Mouse (Mus musculus): ENCODE data around the gene Arhgap15. TPM values are rescaled to one million over a fixed set of nuclear protein-coding genes. Genes with fewer than 3 reads are reported as not detected.

Gene Arhgap15
- polyA plus RNA-seq, 1 experiment from 2014 or later, result 1.0 TPM

DNA sequence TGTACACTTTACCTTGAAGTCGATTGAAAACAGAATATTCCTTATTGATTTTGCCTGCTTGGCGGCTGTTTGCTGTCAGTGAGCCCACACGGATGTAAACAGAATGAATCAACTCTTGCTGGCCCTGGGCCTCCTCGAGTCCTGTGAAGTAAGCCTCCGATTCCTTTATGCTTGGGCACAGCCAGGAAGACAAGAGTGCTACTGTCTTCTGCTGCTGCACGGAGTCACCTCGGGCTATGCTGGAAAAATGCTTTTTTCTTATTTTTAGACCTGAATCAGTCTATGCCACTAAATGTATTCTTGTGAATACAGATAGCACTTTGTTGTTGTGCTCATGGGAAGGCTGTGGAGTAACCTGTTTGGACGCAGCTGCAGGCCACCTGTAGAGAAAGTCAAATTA is 469.7 kb downstream of the Arhgap15 start:
- Histone ChIP-seq H3K9me3 (replicated peaks; ENCODE audit: control insufficient read depth, low read length) (no peaks in the 10 kb centered on the region), H3K27ac (ENCODE audit: low read depth, low read length) (no peak overlapping the region), H3K4me2 (ENCODE audit: low read length) (no peak overlapping the region), H3K27me3 (replicated peaks; ENCODE audit: control insufficient read depth, insufficient read depth, low read length) (no peaks in the 10 kb centered on the region), H3K4me3 (ENCODE audit: low read depth, low read length) (no peak overlapping the region), H3K4me1 (ENCODE audit: control insufficient read depth, insufficient read depth, low read length) (peaks cover 7% of the 10 kb centered on the region; the same call in 1 of the 2 replicates), H3K9ac (ENCODE audit: low read length) (no peak overlapping the region), H3K36me3 (ENCODE audit: control insufficient read depth, insufficient read depth, low read length) (no peaks in the 10 kb centered on the region)
- 11% methylated on average over 8 of the region's 8 CpGs for WGBS
- peak; percentile 24 for DNase-seq (ENCODE audit: low spot score)
- no peak for ATAC-seq

DNA sequence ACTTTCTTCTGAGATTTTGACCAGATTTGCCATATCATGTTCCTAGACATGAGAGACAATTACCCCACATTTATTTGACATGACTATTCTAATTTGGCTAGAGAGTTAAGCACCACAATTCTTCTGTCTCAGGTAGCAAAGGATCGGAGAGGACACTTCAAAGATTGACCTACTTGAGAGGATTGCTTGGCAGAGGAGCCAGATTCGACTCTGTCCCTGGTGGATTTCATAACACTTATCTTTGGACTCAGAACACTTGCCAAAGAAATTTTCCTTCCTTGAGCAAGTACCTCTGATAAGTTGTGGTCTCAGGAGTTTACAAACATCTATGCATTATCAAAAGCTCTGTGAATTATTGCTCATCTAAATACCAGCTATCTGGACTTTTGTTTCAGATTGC is 473.1 kb downstream of the Arhgap15 start:
- DNase-seq (ENCODE audit: low spot score) (no peak), ATAC-seq (no peak)
- H3K4me2 ChIP-seq (ENCODE audit: low read length), result no peak overlapping the region
- 68% methylated on average over 2 of the region's 2 CpGs for WGBS
- H3K4me1 ChIP-seq (ENCODE audit: control insufficient read depth, insufficient read depth, low read length), result peaks cover 11% of the 10 kb centered on the region
- H3K27ac ChIP-seq (ENCODE audit: low read depth, low read length), result no peak overlapping the region
- H3K4me3 ChIP-seq (ENCODE audit: low read depth, low read length), result no peak overlapping the region
- no peaks in the 10 kb centered on the region for H3K27me3 ChIP-seq (replicated peaks; ENCODE audit: control insufficient read depth, insufficient read depth, low read length)
- H3K9me3 ChIP-seq (replicated peaks; ENCODE audit: control insufficient read depth, low read length), result no peaks in the 10 kb centered on the region
- no peaks in the 10 kb centered on the region for H3K36me3 ChIP-seq (ENCODE audit: control insufficient read depth, insufficient read depth, low read length)
- no peak overlapping the region for H3K9ac ChIP-seq (ENCODE audit: low read length)

GRCm38 (mm10) chr2:44222176-44222753 is 473.6 kb downstream of the Arhgap15 start:
- Histone ChIP-seq H3K27me3 (replicated peaks; ENCODE audit: control insufficient read depth, insufficient read depth, low read length) (no peaks in the 10 kb centered on the region), H3K36me3 (ENCODE audit: control insufficient read depth, insufficient read depth, low read length) (no peaks in the 10 kb centered on the region), H3K27ac (ENCODE audit: low read depth, low read length) (no peak overlapping the region), H3K4me3 (ENCODE audit: low read depth, low read length) (no peak overlapping the region), H3K9ac (ENCODE audit: low read length) (no peak overlapping the region), H3K9me3 (replicated peaks; ENCODE audit: control insufficient read depth, low read length) (no peaks in the 10 kb centered on the region), H3K4me1 (ENCODE audit: control insufficient read depth, insufficient read depth, low read length) (peaks cover 11% of the 10 kb centered on the region), H3K4me2 (ENCODE audit: low read length) (no peak overlapping the region)
- ATAC-seq, result no peak
- no peak for DNase-seq (ENCODE audit: low spot score)
- WGBS, result 16% methylated on average over 6 of the region's 6 CpGs

GRCm38 (mm10) chr2:44234856-44235255 is 486.2 kb downstream of the Arhgap15 start:
- Histone ChIP-seq H3K4me1 (ENCODE audit: control insufficient read depth, insufficient read depth, low read length) (no peaks in the 10 kb centered on the region), H3K4me2 (ENCODE audit: low read length) (no peak overlapping the region), H3K27me3 (replicated peaks; ENCODE audit: control insufficient read depth, insufficient read depth, low read length) (no peaks in the 10 kb centered on the region), H3K4me3 (ENCODE audit: low read depth, low read length) (no peak overlapping the region), H3K9me3 (replicated peaks; ENCODE audit: control insufficient read depth, low read length) (no peaks in the 10 kb centered on the region), H3K36me3 (ENCODE audit: control insufficient read depth, insufficient read depth, low read length) (no peaks in the 10 kb centered on the region), H3K27ac (ENCODE audit: low read depth, low read length) (no peak overlapping the region), H3K9ac (ENCODE audit: low read length) (no peak overlapping the region)
- ATAC-seq (no peak), DNase-seq (ENCODE audit: low spot score) (no peak)
- WGBS, result 9% methylated on average over 1 of the region's 1 CpGs

DNA sequence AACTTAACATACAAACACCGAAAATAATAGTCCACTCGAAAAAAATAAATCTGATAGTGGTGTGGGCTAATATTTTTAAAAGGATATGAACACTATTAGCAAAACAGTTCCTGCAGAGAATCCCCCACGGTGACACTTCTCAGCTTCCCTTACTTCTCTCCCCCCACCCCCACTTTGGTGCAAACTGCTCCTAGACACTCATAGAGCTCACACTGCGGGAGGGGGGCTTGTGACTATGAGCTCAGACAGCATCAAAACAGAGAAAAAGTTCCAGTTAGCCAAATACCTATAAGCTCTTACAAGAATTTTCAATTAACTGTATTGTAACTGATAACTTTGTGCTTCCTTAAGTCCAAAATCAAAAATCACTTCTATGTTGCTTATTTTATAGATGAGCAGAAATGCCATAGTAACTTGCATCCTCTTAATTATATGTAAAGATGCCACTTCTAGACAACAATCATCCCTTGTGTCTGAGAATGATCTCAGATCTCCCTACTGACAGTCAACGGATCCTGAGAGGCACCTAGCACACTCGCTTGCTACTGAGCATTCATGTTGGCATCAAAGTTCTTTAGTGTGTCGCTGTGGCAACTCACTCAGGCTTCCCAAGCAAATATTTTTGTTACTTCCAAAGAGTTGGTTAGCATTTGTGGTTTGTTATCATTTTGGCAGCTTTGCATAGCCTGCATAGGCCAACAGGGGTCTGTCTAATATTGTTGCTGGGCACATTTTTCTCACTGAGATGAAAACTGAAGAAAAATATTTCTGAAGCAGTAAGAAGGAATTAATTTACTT is 493.2 kb downstream of the Arhgap15 start:
- Histone ChIP-seq H3K9me3 (replicated peaks; ENCODE audit: control insufficient read depth, low read length) (no peaks in the 10 kb centered on the region), H3K9ac (ENCODE audit: low read length) (no peak overlapping the region), H3K4me2 (ENCODE audit: low read length) (no peak overlapping the region), H3K27ac (ENCODE audit: low read depth, low read length) (no peak overlapping the region), H3K27me3 (replicated peaks; ENCODE audit: control insufficient read depth, insufficient read depth, low read length) (no peaks in the 10 kb centered on the region), H3K4me3 (ENCODE audit: low read depth, low read length) (no peak overlapping the region), H3K4me1 (ENCODE audit: control insufficient read depth, insufficient read depth, low read length) (peaks cover 7% of the 10 kb centered on the region), H3K36me3 (ENCODE audit: control insufficient read depth, insufficient read depth, low read length) (no peaks in the 10 kb centered on the region)
- DNase-seq (ENCODE audit: low spot score) (peak; percentile 16), ATAC-seq (no peak)
- 46% methylated on average over 7 of the region's 7 CpGs for WGBS

DNA sequence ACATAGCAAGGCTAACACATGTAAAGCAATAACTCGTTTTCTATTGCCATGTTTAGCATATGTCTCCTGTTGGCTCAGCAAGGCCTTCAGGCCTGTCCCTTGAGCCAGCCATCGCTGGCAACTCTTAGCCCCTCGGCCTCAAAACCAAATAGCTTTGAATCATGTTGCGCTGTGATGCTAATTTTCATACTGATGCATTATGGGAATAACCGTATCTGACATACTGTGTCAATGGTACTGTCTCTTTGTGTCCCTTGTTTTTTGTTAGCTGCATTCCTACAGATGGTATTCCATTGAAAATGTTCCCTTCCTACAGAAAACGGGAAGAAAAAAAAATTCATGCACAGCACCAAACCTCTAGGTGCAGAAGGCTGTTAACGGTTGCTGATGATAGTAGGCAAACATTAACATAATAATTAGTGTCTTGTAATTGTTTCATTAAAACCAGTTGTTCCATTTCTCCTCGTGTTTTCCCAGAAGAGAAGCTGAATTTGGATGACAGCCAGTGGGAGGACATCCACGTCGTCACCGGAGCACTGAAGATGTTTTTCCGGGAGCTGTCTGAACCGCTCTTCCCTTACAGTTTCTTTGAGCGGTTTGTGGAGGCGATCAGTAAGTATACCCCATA is 494.1 kb downstream of the Arhgap15 start:
- DNase-seq (ENCODE audit: low spot score) (peak; percentile 53), ATAC-seq (peak; percentile 42; the same call in 1 of the 2 replicates)
- Histone ChIP-seq H3K9ac (ENCODE audit: low read length) (no peak overlapping the region), H3K9me3 (replicated peaks; ENCODE audit: control insufficient read depth, low read length) (no peaks in the 10 kb centered on the region), H3K4me1 (ENCODE audit: control insufficient read depth, insufficient read depth, low read length) (peaks cover 7% of the 10 kb centered on the region), H3K4me2 (ENCODE audit: low read length) (no peak overlapping the region), H3K27ac (ENCODE audit: low read depth, low read length) (no peak overlapping the region), H3K36me3 (ENCODE audit: control insufficient read depth, insufficient read depth, low read length) (no peaks in the 10 kb centered on the region), H3K27me3 (replicated peaks; ENCODE audit: control insufficient read depth, insufficient read depth, low read length) (no peaks in the 10 kb centered on the region), H3K4me3 (ENCODE audit: low read depth, low read length) (no peak overlapping the region)
- 63% methylated on average over 15 of the region's 15 CpGs for WGBS

DNA sequence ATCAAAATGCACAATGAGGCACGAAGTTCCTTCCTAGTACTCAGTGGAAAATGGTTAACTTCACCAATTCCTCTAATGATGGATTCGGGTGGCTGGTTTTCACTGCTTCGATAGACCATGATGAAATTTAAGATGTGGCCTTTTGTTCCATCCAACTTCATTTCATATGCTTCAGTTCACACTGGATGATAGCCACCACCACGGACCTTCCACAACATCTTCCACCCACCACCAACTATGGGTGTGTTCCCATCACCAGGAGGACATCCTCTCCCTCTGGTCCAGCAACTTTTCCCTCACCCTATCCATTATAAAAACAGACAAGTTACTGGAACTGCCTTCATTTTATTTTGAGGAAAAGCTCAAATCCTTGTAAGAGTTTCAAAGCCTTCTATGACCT is 506.7 kb downstream of the Arhgap15 start:
- Histone ChIP-seq H3K27ac (ENCODE audit: low read depth, low read length) (no peak overlapping the region), H3K4me3 (ENCODE audit: low read depth, low read length) (no peak overlapping the region), H3K9me3 (replicated peaks; ENCODE audit: control insufficient read depth, low read length) (no peaks in the 10 kb centered on the region), H3K4me1 (ENCODE audit: control insufficient read depth, insufficient read depth, low read length) (no peaks in the 10 kb centered on the region), H3K27me3 (replicated peaks; ENCODE audit: control insufficient read depth, insufficient read depth, low read length) (no peaks in the 10 kb centered on the region), H3K9ac (ENCODE audit: low read length) (no peak overlapping the region), H3K36me3 (ENCODE audit: control insufficient read depth, insufficient read depth, low read length) (no peaks in the 10 kb centered on the region), H3K4me2 (ENCODE audit: low read length) (no peak overlapping the region)
- no peak for ATAC-seq
- DNase-seq (ENCODE audit: low spot score), result no peak
- WGBS, result 53% methylated on average over 4 of the region's 4 CpGs

GRCm38 (mm10) chr2:44257946-44258345 is 509.3 kb downstream of the Arhgap15 start:
- 75% methylated on average over 2 of the region's 2 CpGs for WGBS
- H3K4me3 ChIP-seq (ENCODE audit: low read depth, low read length), result no peak overlapping the region
- H3K9ac ChIP-seq (ENCODE audit: low read length), result no peak overlapping the region
- DNase-seq (ENCODE audit: low spot score), result no peak
- no peaks in the 10 kb centered on the region for H3K27me3 ChIP-seq (replicated peaks; ENCODE audit: control insufficient read depth, insufficient read depth, low read length)
- H3K4me2 ChIP-seq (ENCODE audit: low read length), result no peak overlapping the region
- no peaks in the 10 kb centered on the region for H3K36me3 ChIP-seq (ENCODE audit: control insufficient read depth, insufficient read depth, low read length)
- H3K9me3 ChIP-seq (replicated peaks; ENCODE audit: control insufficient read depth, low read length), result no peaks in the 10 kb centered on the region
- no peak overlapping the region for H3K27ac ChIP-seq (ENCODE audit: low read depth, low read length)
- no peaks in the 10 kb centered on the region for H3K4me1 ChIP-seq (ENCODE audit: control insufficient read depth, insufficient read depth, low read length)
- no peak for ATAC-seq

Data from forebrain, embryonic 14.5 days (tissue).